Comparison of ENCODE assay signal across 11 mouse cellular contexts in the genomic region with DNA sequence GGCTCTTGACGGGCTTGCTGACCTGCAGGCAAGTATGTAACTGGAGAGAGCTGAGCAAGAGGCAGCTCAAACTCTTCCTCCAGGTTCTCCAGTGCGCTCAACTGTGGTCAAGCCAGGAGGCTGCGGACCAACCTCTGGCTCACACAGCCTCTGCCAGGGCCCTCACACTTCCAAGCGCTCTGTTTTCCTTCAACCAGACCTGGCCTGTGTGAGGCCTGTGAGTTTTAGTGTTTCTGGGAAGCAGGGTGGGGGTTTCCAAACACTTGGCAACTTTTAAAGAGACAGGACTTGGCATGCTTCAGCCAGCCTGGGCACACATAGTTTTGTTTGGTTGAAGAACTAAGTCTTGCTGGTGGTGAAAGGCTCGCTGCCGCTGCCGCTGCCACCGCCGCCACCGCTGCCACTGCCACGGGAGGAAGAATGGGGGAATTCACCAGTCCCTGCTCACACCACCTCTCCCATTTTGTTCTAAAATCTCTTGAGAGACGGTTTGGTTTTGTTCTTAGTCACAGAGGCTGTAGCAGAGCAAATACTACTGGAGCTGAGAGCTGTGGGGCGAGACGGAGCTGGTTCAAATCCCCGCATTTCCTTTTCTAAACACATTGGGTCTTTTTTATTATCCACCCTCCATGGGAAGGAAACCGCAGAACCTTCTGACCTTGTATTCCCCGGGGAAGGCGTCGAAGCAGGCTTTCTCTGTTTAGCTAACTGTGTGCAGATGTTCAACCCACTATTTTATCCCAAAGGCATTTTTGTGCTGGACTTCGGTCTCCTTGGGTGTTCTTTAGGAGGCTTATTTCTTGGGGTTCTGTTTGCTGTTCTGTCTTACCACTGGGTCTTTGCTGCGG. TPM values are rescaled to one million over a fixed set of nuclear protein-coding genes. Genes with fewer than 3 reads are reported as not detected.
A peak's percentile ranks its signal among the peaks of the same experiment; 100 is the strongest.
DNase-seq lines count a peak whose midpoint lies in the region; ATAC-seq lines count a peak whose summit lies in the region.
"Had no signal": no experiment of that assay in that cellular context is flagged by ENCODE, and none has a peak within 500 bp of the region (broad histone marks: within the 10 kb centered on the region; RNA-seq: fewer than 3 reads in every experiment).

No protein-coding gene starts in this region.

- no peaks in the 10 kb centered on the region; the same call in 1 of the 2 replicates for H3K27me3 ChIP-seq in limb, embryonic 12.5 days
- H3K27me3 ChIP-seq: heart, embryonic 15.5 days; neural tube, embryonic 15.5 days had no signal

- H3K9me3 ChIP-seq in limb, embryonic 12.5 days, result 0 out of 2 replicates have a peak, but pooled peaks cover 5% of the 10 kb centered on the region
- H3K9me3 ChIP-seq: heart, embryonic 15.5 days; neural tube, embryonic 15.5 days had no signal

- no peak for ATAC-seq in limb, embryonic 12.5 days (ENCODE audit: insufficient number of reproducible peaks, insufficient read depth, low FRiP score, low TSS enrichment, low read depth)

- H3K27ac ChIP-seq in limb, embryonic 12.5 days, result peak overlapping the region; percentile 84
- H3K27ac ChIP-seq: heart, embryonic 15.5 days; liver, embryonic 14.5 days; neural tube, embryonic 15.5 days had no signal

- H3K36me3 ChIP-seq in limb, embryonic 12.5 days, result no peaks in the 10 kb centered on the region
- H3K36me3 ChIP-seq: heart, embryonic 15.5 days; neural tube, embryonic 15.5 days had no signal

- no peak overlapping the region for H3K9ac ChIP-seq in limb, embryonic 12.5 days (replicated peaks)
- H3K9ac ChIP-seq: heart, embryonic 15.5 days; liver, embryonic 14.5 days; neural tube, embryonic 15.5 days had no signal

- WGBS in limb, embryonic 12.5 days, result 60% methylated on average over 21 of the region's 21 CpGs

- DNase-seq in embryo, embryonic 11 days, result peak; percentile 22
- no peak for DNase-seq in embryo, embryonic 10 days (ENCODE audit: low spot score)
- peak; percentile 23 for DNase-seq in right cerebral cortex, adult 18-20 months
- DNase-seq in right cerebral cortex, postnatal 25 days, result no peak
- no peak for DNase-seq in urinary bladder, postnatal 25 days (ENCODE audit: low spot score)
- DNase-seq in liver, result no peak
- no peak for DNase-seq in adrenal gland, postnatal 36 days

- H3K4me3 ChIP-seq in limb, embryonic 12.5 days (replicated peaks), result no peak overlapping the region
- H3K4me3 ChIP-seq: heart, embryonic 15.5 days; neural tube, embryonic 15.5 days had no signal

- H3K4me2 ChIP-seq in limb, embryonic 12.5 days, result no peak overlapping the region
- H3K4me2 ChIP-seq: heart, embryonic 15.5 days; neural tube, embryonic 15.5 days had no signal

- peaks cover 22% of the 10 kb centered on the region for H3K4me1 ChIP-seq in limb, embryonic 12.5 days (replicated peaks)
- H3K4me1 ChIP-seq: neural tube, embryonic 15.5 days had no signal

RNA-seq across cellular contexts. Expression of a gene that starts 11.0 kb away (rescaled TPM):
- not detected in 2 replicates for polyA plus RNA-seq in limb, embryonic 12.5 days (2016; fragmentation: Nextera tagmentation; extraction: Ambion mirVana)
- not detected for total RNA-seq in adrenal gland, postnatal 36 days (2021)
- polyA plus RNA-seq: heart, embryonic 15.5 days; liver, embryonic 14.5 days; neural tube, embryonic 15.5 days had no signal

RNA-seq across cellular contexts. Expression of a gene that starts 30.0 kb away (rescaled TPM):
- 0.20 and 0.28 TPM in 2 replicates for polyA plus RNA-seq in limb, embryonic 12.5 days (2016; fragmentation: Nextera tagmentation; extraction: Ambion mirVana)
- total RNA-seq in adrenal gland, postnatal 36 days (2021), result 1 to 10 TPM; 1.7 to 2.6 TPM

RNA-seq across cellular contexts. Expression of a gene that starts 32.8 kb away (rescaled TPM):
- 0.38 and 0.72 TPM in 2 replicates for polyA plus RNA-seq in limb, embryonic 12.5 days (2016; fragmentation: Nextera tagmentation; extraction: Ambion mirVana)
- 1 to 10 TPM; 2.3 to 3.9 TPM for total RNA-seq in adrenal gland, postnatal 36 days (2021)

RNA-seq across cellular contexts. Expression of a gene that starts 49.7 kb away (rescaled TPM):
- polyA plus RNA-seq in limb, embryonic 12.5 days (2016; fragmentation: Nextera tagmentation; extraction: Ambion mirVana), result not detected in 2 replicates
- not detected for total RNA-seq in adrenal gland, postnatal 36 days (2021)
- polyA plus RNA-seq: heart, embryonic 15.5 days; liver, embryonic 14.5 days; neural tube, embryonic 15.5 days had no signal

RNA-seq across cellular contexts. Expression of a gene that starts 59.2 kb away (rescaled TPM):
- polyA plus RNA-seq in limb, embryonic 12.5 days (2016; fragmentation: Nextera tagmentation; extraction: Ambion mirVana), result 0.08 TPM in 1 of 2 replicates, not detected in the other
- not detected for total RNA-seq in adrenal gland, postnatal 36 days (2021)
- polyA plus RNA-seq: heart, embryonic 15.5 days; liver, embryonic 14.5 days had no signal

Comparison
In these comparisons a context has a peak if more than half of its experiments do, and no peak if none do; other contexts are left out.
1. DNase-seq: peak in embryo, embryonic 11 days (single experiment) and right cerebral cortex, adult 18-20 months (single experiment); none in embryo, embryonic 10 days (single experiment), right cerebral cortex, postnatal 25 days (single experiment), urinary bladder, postnatal 25 days (single experiment), liver (single experiment) and adrenal gland, postnatal 36 days (0 of 2).